Mouse (Mus musculus) E14TG2a.4 (cell line): ENCODE measurements around the gene Poldip2.

Experiments
- CTCF ChIP-seq: conservative IDR thresholded peaks from 2 replicates; pipeline ENCODE4 v1.5.1; 2014; ENCODE audit warnings: low read length
- NANOG ChIP-seq: IDR thresholded peaks from 2 replicates; pipeline ENCODE4 v1.6.1; 2014; ENCODE audit warnings: borderline replicate concordance, low read length, mixed read lengths

DNA sequence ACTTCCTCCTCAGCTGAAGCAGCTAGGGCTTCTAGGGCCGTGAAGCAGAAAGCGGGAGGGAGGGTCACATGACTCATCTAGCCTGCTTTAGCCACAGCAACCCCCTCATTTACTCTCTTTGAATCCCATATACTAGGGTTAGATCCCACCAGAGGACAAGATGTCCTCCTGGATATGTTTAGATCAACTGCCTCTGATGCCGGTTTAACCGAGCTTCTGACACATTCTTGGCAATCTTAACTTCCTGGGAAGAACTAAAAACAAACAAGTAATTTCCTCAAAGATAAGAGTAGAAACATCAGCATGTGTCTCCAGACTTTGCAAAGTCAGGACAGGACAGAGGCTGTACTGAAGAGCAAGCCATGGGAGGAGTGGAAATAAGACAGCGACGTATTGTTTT, 54.8 kb downstream of the Poldip2 start:
- TF ChIP-seq CTCF (no peak), NANOG (no peak)
